Mouse (Mus musculus): ENCODE results near the gene 2010111I01Rik. TPM values are rescaled to one million over a fixed set of nuclear protein-coding genes. Genes with fewer than 3 reads are reported as not detected.

2010111I01Rik gene
- polyA plus RNA-seq, 1 experiment from 2014 or later: 87.6 TPM

DNA sequence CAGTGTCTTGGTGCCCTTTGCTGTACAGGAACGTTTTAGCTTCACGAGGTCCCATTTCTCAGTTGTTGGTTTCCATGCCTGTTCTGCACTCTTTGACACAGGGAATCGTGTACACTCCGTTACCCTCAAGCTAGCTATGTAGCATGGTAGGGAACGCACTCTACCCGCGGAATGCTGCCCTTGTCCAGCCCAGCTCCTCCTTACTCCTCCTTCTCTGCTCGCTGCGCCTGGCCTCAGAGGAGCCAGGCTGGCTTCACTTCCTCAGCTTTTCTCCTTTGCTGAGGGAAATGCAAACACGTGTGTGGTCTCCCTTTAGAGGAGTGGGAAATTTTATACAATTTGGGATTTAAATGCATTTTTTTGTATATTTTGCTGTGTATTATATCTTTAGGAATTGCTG, 73.2 kb downstream of the 2010111I01Rik start:
- H3K4me1 ChIP-seq (replicated peaks): peaks cover 3% of the 10 kb centered on the region
- no peak for ATAC-seq (ENCODE audit: low read depth)
- H3K27me3 ChIP-seq: no peaks in the 10 kb centered on the region
- H3K9ac ChIP-seq: no peak overlapping the region
- H3K36me3 ChIP-seq: no peaks in the 10 kb centered on the region
- H3K9me3 ChIP-seq: no peaks in the 10 kb centered on the region
- H3K4me2 ChIP-seq: no peak overlapping the region
- no peak overlapping the region for H3K4me3 ChIP-seq
- H3K27ac ChIP-seq (replicated peaks): no peak overlapping the region
- 57% methylated on average over 10 of the region's 10 CpGs for WGBS

DNA sequence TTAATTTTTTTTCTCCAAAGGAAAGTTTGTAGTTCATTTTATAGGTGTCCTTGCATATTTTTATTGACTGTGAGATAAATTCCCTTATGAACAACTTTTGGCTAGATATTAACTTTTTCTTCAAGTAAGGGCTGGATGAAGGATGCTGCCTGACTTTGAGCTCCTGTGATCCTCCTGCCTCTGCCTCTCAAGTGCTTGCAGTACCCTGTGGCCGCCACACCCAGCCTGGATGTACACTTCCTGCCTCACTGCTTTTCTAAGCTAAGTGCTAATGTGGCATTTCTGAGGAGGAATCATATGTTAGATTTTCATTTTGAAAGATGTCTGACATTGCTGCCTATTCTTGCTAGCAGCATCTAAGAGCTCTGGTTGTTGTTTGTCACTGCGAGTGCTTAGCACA, 73.7 kb downstream of the 2010111I01Rik start:
- no peaks in the 10 kb centered on the region; the same call in 1 of the 2 replicates for H3K4me1 ChIP-seq (replicated peaks)
- H3K27me3 ChIP-seq: no peaks in the 10 kb centered on the region
- ATAC-seq (ENCODE audit: low read depth): no peak
- WGBS: 85% methylated on average over 2 of the region's 2 CpGs
- H3K36me3 ChIP-seq: no peaks in the 10 kb centered on the region
- H3K4me3 ChIP-seq: no peak overlapping the region
- H3K9me3 ChIP-seq: no peaks in the 10 kb centered on the region
- no peak overlapping the region for H3K27ac ChIP-seq (replicated peaks)
- H3K4me2 ChIP-seq: no peak overlapping the region
- H3K9ac ChIP-seq: no peak overlapping the region

DNA sequence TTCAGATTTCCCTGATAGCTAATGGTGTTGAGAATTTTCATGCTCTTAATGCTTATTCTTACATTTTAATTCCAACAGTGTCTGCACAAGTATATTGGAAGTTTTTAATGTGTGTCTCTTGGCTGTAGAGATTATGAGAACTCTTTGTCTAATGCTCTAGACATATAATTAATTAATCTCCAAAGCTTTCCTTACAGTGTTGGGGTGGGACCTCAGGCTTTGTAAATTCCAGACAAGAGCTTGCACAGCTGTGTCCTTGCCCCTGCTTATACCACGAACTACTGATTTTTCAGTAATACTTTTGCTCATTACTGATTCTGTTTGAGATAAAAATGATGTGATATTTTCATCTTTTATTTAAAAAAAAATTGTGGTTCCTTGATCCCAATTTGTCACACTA, 74.2 kb downstream of the 2010111I01Rik start:
- Histone ChIP-seq H3K27ac (replicated peaks) (no peak overlapping the region), H3K27me3 (no peaks in the 10 kb centered on the region), H3K4me3 (no peak overlapping the region), H3K9ac (no peak overlapping the region), H3K4me2 (no peak overlapping the region), H3K4me1 (replicated peaks) (no peaks in the 10 kb centered on the region; the same call in 1 of the 2 replicates), H3K36me3 (no peaks in the 10 kb centered on the region), H3K9me3 (no peaks in the 10 kb centered on the region)
- ATAC-seq (ENCODE audit: low read depth): no peak
- 70% methylated on average over 1 of the region's 1 CpGs for WGBS

DNA sequence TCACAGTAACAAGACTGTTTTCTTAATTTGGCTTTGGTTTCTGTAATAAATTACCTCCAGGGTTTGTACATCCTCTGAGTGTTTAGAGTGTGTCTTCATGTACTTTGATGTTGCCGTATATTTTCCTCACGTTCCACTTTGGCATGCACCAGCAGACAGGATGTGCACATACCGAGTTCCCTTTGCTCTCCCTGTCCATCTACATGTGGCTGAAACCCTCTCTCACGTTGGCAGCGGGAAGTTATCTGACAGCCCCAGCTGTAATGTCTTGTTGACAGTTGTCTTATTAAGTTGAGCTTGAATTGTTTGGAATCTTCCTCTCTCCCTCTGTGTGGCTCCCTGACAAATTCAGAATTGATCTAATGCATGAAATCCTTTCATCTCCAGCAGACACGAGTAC, 74.6 kb downstream of the 2010111I01Rik start:
- H3K36me3 ChIP-seq: no peaks in the 10 kb centered on the region
- H3K27ac ChIP-seq (replicated peaks): 0 out of 2 replicates have a peak overlapping the region, but pooled peaks have one; percentile 9
- no peak overlapping the region for H3K4me3 ChIP-seq
- H3K4me1 ChIP-seq (replicated peaks): no peaks in the 10 kb centered on the region; the same call in 1 of the 2 replicates
- no peak overlapping the region for H3K4me2 ChIP-seq
- ATAC-seq (ENCODE audit: low read depth): no peak
- no peak overlapping the region for H3K9ac ChIP-seq
- no peaks in the 10 kb centered on the region for H3K27me3 ChIP-seq
- H3K9me3 ChIP-seq: no peaks in the 10 kb centered on the region
- 58% methylated on average over 6 of the region's 6 CpGs for WGBS

DNA sequence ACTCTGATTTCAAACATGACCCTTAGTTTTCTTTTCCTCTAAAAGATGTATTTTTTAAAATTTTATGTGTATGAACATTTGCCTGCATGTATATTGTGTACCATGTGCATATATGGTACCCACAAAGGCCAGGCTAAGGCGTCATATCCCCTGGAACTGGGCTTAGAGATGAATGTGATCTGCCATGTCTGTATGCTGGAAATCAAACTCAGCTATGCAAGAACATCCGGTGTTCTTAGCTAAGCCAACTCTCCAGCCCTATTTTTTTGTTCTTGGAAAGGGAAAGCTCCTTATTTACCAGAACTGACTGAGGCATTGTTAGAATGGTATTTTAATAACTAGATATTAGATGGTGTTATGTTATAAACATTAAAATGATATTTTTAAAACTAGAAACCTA, 75.2 kb downstream of the 2010111I01Rik start:
- Histone ChIP-seq H3K27me3 (no peaks in the 10 kb centered on the region), H3K9me3 (no peaks in the 10 kb centered on the region), H3K9ac (no peak overlapping the region), H3K4me1 (replicated peaks) (no peaks in the 10 kb centered on the region; the same call in 1 of the 2 replicates), H3K27ac (replicated peaks) (0 out of 2 replicates have a peak overlapping the region, but pooled peaks have one; percentile 9), H3K4me3 (no peak overlapping the region), H3K36me3 (no peaks in the 10 kb centered on the region), H3K4me2 (no peak overlapping the region)
- ATAC-seq (ENCODE audit: low read depth): no peak
- 85% methylated on average over 2 of the region's 2 CpGs for WGBS

DNA sequence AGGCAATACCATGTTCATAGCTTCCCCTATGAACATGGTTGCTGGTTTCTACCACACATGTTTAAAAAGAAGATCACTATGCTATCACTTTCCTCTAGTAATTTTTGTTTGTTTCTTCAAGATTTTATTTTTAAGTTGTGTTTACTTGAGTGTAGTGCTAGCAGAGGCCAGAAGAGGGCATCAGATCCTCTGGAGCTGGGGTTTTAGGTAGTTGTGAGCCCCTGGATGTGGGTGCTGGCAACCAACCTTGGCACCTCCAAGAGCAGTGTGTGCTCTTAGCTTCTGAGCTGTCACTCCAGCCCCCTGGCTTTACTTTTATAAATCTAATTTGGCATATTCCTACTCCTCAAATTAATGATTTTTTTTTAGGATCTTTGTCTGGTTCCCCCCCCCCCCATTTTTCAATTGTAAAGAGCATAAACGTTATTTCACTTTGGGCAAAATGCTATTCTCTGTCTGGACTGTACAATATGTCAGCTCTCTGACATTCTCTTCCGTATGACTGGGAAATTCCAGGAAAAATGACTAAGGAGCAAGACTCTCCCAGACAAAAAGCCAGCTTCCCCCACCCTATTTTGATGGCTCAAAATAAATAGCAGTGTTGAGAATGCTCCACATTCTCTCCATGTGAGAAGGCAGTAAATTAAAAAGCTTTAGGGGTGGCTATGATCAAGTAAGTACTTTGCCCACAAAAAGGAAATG, 81.0 kb downstream of the 2010111I01Rik start:
- no peaks in the 10 kb centered on the region for H3K36me3 ChIP-seq
- no peak overlapping the region for H3K27ac ChIP-seq (replicated peaks)
- 82% methylated on average over 2 of the region's 2 CpGs for WGBS
- no peaks in the 10 kb centered on the region for H3K27me3 ChIP-seq
- no peak for ATAC-seq (ENCODE audit: low read depth)
- H3K4me3 ChIP-seq: no peak overlapping the region
- no peak overlapping the region for H3K4me2 ChIP-seq
- H3K9ac ChIP-seq: no peak overlapping the region
- H3K9me3 ChIP-seq: no peaks in the 10 kb centered on the region
- H3K4me1 ChIP-seq (replicated peaks): peaks cover 3% of the 10 kb centered on the region; the same call in 1 of the 2 replicates

DNA sequence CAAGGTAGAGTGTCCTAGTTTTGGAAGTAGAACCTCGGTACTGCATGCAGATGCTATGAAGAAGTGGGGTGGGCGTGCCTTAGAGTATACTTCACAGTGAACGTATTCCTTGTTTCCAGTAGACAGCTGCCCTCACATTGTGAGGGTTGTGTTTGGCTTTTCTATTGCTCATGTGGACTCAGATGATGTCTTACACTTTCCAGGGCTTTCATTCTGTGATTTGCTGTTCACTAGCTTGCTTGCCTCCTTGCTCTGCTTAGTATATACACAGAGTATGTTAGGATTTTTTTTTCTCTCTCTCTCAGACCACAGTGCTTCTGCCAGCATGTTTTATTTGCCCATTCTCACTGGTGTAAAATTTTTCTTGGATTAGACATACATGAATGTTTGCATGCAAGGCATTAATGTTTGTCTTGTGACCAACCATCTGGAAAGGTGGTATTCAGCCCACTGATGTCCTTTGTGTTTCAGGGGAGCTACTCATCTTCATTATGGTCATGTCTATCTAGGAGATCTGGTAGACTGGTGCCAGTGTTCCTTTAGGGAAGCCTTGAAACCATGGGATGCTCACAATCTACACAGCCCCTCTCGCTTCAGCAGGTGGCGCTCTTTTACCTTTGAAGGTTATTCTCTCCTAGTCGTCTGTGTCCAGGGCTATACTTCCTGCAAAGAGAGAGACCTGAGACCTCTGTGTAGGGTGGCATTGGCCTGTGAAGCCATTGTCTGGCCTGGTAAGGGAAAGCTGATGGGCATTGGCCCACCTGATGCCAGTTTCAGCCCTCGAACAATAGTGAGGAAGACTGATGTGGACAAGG, 81.7 kb downstream of the 2010111I01Rik start:
- H3K27me3 ChIP-seq: no peaks in the 10 kb centered on the region
- H3K9me3 ChIP-seq: no peaks in the 10 kb centered on the region
- no peak overlapping the region for H3K4me2 ChIP-seq
- 0 out of 2 replicates have a peak, but pooled peaks have one; percentile 67 for ATAC-seq (ENCODE audit: low read depth)
- H3K4me1 ChIP-seq (replicated peaks): peaks cover 3% of the 10 kb centered on the region; the same call in 1 of the 2 replicates
- H3K4me3 ChIP-seq: no peak overlapping the region
- no peak overlapping the region for H3K9ac ChIP-seq
- H3K27ac ChIP-seq (replicated peaks): no peak overlapping the region
- no peaks in the 10 kb centered on the region for H3K36me3 ChIP-seq
- 44% methylated on average over 7 of the region's 7 CpGs for WGBS

DNA sequence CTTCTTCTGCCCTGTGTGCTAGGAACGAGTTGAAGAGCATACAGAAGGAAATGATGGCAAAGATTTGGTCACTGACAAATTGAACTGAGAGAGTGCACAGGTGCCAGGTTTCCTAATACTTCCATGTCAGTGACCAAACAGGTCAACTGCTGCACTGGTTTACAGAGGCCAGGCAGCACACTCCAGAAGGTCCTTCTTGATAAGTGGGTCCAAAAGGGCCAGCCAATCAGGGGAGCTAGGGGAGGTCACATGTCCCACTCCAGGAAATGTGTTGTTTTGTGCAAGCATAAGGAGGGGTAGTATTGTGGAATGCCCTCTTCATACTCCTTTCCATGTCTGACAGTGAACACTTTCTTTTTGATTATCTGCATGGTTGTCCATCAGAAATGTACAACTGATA, 99.0 kb downstream of the 2010111I01Rik start:
- Histone ChIP-seq H3K27me3 (no peaks in the 10 kb centered on the region), H3K27ac (replicated peaks) (no peak overlapping the region), H3K9me3 (no peaks in the 10 kb centered on the region), H3K4me2 (no peak overlapping the region), H3K4me1 (replicated peaks) (no peaks in the 10 kb centered on the region), H3K36me3 (0 out of 2 replicates have a peak, but pooled peaks cover 3% of the 10 kb centered on the region), H3K9ac (no peak overlapping the region), H3K4me3 (no peak overlapping the region)
- no peak for ATAC-seq (ENCODE audit: low read depth)
- WGBS: 77% methylated on average over 1 of the region's 1 CpGs

DNA sequence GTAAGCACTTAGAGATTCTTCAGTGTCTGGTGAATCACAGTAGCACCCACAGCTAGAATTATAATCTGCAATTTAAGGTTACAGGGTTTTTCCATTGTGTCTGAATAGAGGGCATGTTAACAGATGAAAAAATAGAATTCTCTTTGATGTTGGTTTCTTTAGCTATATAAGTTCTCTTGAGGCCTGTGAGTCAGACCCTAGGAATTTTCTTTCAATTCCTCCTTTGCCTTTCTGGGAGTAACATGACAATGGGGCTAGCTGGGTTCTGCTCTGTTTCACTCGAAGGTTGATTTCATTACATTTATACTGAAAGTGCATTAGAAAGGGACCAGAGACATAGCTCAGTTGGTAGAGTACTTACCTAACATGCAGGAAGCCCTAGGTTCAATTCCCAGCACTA, 101.9 kb downstream of the 2010111I01Rik start:
- ATAC-seq (ENCODE audit: low read depth): no peak
- WGBS: 67% methylated on average over 1 of the region's 1 CpGs

DNA sequence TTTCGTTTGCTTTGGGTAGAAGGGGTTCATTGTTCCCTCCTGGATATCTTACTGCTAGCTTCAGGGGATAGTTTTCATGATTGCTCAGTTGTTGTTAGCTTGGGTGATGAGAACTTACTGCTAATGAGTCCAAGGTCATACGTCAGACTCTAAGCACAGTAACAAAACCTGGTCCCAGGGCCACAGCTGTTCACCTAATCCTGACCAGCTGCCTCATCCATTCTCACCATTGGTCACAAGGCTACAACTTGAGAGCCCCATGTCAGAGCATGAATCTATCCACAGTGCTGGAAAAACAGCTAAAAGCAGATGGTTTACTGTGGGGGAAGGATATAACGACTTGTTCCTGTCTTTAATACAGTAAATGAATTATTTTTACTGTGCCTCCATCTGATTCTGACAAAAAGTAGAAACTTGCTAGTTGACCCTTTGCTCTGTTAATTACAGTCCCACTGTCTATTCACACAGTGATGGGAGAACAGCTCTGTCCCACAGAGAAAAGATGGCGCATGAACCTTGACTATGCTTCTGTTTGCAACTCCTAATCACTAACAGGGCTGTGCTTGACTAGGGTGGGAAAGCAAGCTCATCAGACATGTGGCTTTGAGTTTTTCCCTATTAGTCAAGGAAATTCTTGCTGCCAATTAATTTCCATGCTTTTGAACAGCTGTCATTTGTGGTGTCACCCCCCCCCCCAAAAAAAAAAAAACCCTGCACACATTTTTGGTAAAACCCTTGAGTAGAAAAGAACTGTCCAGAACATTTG, 103.9 kb downstream of the 2010111I01Rik start:
- ATAC-seq (ENCODE audit: low read depth): no peak
- no peak overlapping the region for H3K4me3 ChIP-seq
- no peak overlapping the region for H3K9ac ChIP-seq
- no peaks in the 10 kb centered on the region for H3K27me3 ChIP-seq
- H3K27ac ChIP-seq (replicated peaks): no peak overlapping the region
- 0 out of 2 replicates have a peak, but pooled peaks cover 3% of the 10 kb centered on the region for H3K4me1 ChIP-seq (replicated peaks)
- no peaks in the 10 kb centered on the region for H3K9me3 ChIP-seq
- no peak overlapping the region for H3K4me2 ChIP-seq
- H3K36me3 ChIP-seq: 0 out of 2 replicates have a peak, but pooled peaks cover 3% of the 10 kb centered on the region
- WGBS: 70% methylated on average over 4 of the region's 4 CpGs

More for the DNA sequence above, 101.9 kb downstream of the 2010111I01Rik start:
- no peak overlapping the region for H3K4me3 ChIP-seq
- 0 out of 2 replicates have a peak, but pooled peaks cover 2% of the 10 kb centered on the region for H3K4me1 ChIP-seq (replicated peaks)
- H3K9ac ChIP-seq: no peak overlapping the region
- H3K36me3 ChIP-seq: 0 out of 2 replicates have a peak, but pooled peaks cover 3% of the 10 kb centered on the region
- H3K9me3 ChIP-seq: no peaks in the 10 kb centered on the region
- H3K4me2 ChIP-seq: no peak overlapping the region
- H3K27ac ChIP-seq (replicated peaks): no peak overlapping the region
- no peaks in the 10 kb centered on the region for H3K27me3 ChIP-seq

DNA sequence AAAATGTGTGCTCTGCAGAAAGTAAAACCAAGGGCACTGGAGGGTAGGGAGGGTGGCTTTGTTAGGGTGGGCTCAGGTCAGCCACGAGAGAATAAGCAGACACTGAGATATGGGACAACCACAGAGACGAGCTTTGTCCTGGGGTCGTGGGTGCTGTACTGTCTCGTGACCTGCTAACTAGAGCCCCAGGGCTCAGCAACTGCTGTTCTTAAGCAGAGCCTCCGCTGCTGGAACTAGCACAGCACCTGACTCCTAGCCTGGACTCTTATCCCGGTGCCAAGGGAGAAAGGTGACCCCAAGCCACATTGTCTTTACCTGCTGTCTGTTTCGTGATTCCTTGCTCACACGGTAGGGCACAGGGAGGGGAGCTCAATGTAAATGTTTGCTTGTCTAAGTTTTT, 107.2 kb downstream of the 2010111I01Rik start:
- H3K27me3 ChIP-seq: no peaks in the 10 kb centered on the region
- no peak for ATAC-seq (ENCODE audit: low read depth)
- 70% methylated on average over 8 of the region's 8 CpGs for WGBS
- no peak overlapping the region for H3K27ac ChIP-seq (replicated peaks)
- H3K4me3 ChIP-seq: no peak overlapping the region
- no peak overlapping the region for H3K4me2 ChIP-seq
- 0 out of 2 replicates have a peak, but pooled peaks cover 3% of the 10 kb centered on the region for H3K4me1 ChIP-seq (replicated peaks)
- H3K36me3 ChIP-seq: peaks cover 3% of the 10 kb centered on the region; the same call in 1 of the 2 replicates
- H3K9ac ChIP-seq: no peak overlapping the region
- no peaks in the 10 kb centered on the region for H3K9me3 ChIP-seq
